Mouse (Mus musculus) stomach, postnatal 0 days (tissue): Measurements from ENCODE around the gene Tpsb2. TPM values are rescaled to one million over a fixed set of nuclear protein-coding genes. Genes with fewer than 3 reads are reported as not detected.

Source experiments
- ATAC-seq: fragments of 200-750 bp; cut with Nextera tagmentation; 2 replicates; pipeline ENCODE4 v1.8.0; 2017; ENCODE audit not compliant: low FRiP score, low TSS enrichment
- DNase-seq: peaks from one replicate; pipeline ENCODE4 v3.0.0-alpha.2; 2016; ENCODE audit warnings: low spot score
- H3K27ac ChIP-seq: fragments of 300-500 bp; sonication (generic); replicated peaks from 2 replicates; pipeline ENCODE4 v1.5.1; 2014; ENCODE audit warnings: mild to moderate bottlenecking, control low read depth
- H3K27me3 ChIP-seq: fragments of 300-500 bp; sonication (generic); 2 replicates; pipeline ENCODE4 v1.6.1; 2014; ENCODE audit warnings: low read length; ENCODE audit not compliant: control insufficient read depth, insufficient read depth
- H3K36me3 ChIP-seq: fragments of 300-500 bp; sonication (generic); 2 replicates; pipeline ENCODE4 v1.6.1; 2014; ENCODE audit warnings: low read length, mixed read lengths; ENCODE audit not compliant: control insufficient read depth, insufficient read depth
- H3K4me1 ChIP-seq: fragments of 300-500 bp; sonication (generic); replicated peaks from 2 replicates; pipeline ENCODE4 v1.6.1; 2014; ENCODE audit warnings: antibody characterized with exemption; ENCODE audit not compliant: control insufficient read depth, insufficient read depth
- H3K4me2 ChIP-seq: fragments of 300-500 bp; sonication (generic); replicated peaks from 2 replicates; pipeline ENCODE4 v1.6.1; 2014; ENCODE audit warnings: low read depth, mild to moderate bottlenecking, control low read depth, moderate library complexity
- H3K4me3 ChIP-seq: fragments of 300-500 bp; sonication (generic); 2 replicates; pipeline ENCODE4 v1.5.1; 2014; ENCODE audit warnings: low read depth, low read length, control low read depth
- H3K9ac ChIP-seq: fragments of 300-500 bp; sonication (generic); 2 replicates; pipeline ENCODE4 v1.6.1; 2014; ENCODE audit warnings: mild to moderate bottlenecking, low read length, control low read depth, mixed read lengths
- H3K9me3 ChIP-seq: fragments of 300-500 bp; sonication (generic); 2 replicates; pipeline ENCODE4 v1.6.1; 2016; ENCODE audit warnings: low read length; ENCODE audit not compliant: control insufficient read depth
- CTCF ChIP-seq: IDR thresholded peaks from 2 replicates; pipeline ENCODE4 v1.5.1; 2016; ENCODE audit warnings: antibody characterized with exemption, low read depth, mild to moderate bottlenecking, moderate library complexity
- EP300 ChIP-seq: optimal IDR thresholded peaks from 2 replicates; pipeline ENCODE3; 2016; ENCODE audit warnings: antibody characterized with exemption
- WGBS: fragments of 180-500 bp; shearing (Covaris S2); extraction: QIAGEN DNeasy Blood & Tissue Kit; methylation state at CpG from one replicate; pipeline ENCODE4 v1.1.7; 2014; 5-methylcytosine and 5-hydroxymethylcytosine counted together
- polyA plus RNA-seq: library from polyadenylated mRNA; unstranded; fragments of >200 nt; fragmentation: Nextera tagmentation; extraction: Ambion mirVana; gene quantifications from 2 replicates; pipeline ENCODE4 v1.2.1, GENCODE M21; 2015

The Tpsb2 gene
- polyA plus RNA-seq, 1 experiment from 2014 or later = 18.1 TPM

DNA sequence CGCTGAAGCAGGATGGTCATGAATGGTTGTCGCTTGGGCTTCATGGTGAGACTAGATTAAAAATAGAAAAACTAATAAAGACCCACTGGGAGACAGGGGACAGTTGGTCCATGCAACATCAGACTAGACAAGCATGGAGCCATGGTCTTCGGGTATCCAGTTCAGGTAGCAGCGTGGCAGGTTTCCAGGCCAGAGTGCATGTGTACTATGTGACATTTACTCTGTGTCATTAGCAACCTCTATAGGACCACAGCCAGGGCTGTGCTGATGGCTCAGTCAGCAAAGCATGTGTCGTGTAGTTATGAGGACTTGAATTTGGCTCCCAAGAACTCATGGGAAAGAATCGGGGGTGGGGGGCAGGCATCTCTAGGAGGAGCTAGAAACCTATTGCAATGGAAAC, 26.1 kb upstream of the Tpsb2 start:
- no peak overlapping the region for H3K4me2 ChIP-seq
- WGBS = 85% methylated on average over 6 of the region's 6 CpGs
- H3K4me1 ChIP-seq = no peaks in the 10 kb centered on the region
- TF ChIP-seq EP300 (no peak), CTCF (no peak)
- no peaks in the 10 kb centered on the region for H3K27me3 ChIP-seq
- H3K9ac ChIP-seq = no peak overlapping the region
- no peak overlapping the region for H3K27ac ChIP-seq
- DNase-seq (no peak), ATAC-seq (no peak)
- H3K4me3 ChIP-seq = no peak overlapping the region
- no peaks in the 10 kb centered on the region for H3K9me3 ChIP-seq
- no peaks in the 10 kb centered on the region for H3K36me3 ChIP-seq

GRCm38 (mm10) chr17:25341490-25341889, 24.6 kb upstream of the Tpsb2 start:
- no peaks in the 10 kb centered on the region for H3K27me3 ChIP-seq
- DNase-seq (no peak), ATAC-seq (no peak)
- TF ChIP-seq CTCF (no peak), EP300 (no peak)
- no peaks in the 10 kb centered on the region for H3K36me3 ChIP-seq
- no peak overlapping the region for H3K27ac ChIP-seq
- no peaks in the 10 kb centered on the region for H3K9me3 ChIP-seq
- no peak overlapping the region for H3K4me3 ChIP-seq
- H3K9ac ChIP-seq = no peak overlapping the region
- no peak overlapping the region for H3K4me2 ChIP-seq
- WGBS = 39% methylated on average over 3 of the region's 3 CpGs
- no peaks in the 10 kb centered on the region for H3K4me1 ChIP-seq

DNA sequence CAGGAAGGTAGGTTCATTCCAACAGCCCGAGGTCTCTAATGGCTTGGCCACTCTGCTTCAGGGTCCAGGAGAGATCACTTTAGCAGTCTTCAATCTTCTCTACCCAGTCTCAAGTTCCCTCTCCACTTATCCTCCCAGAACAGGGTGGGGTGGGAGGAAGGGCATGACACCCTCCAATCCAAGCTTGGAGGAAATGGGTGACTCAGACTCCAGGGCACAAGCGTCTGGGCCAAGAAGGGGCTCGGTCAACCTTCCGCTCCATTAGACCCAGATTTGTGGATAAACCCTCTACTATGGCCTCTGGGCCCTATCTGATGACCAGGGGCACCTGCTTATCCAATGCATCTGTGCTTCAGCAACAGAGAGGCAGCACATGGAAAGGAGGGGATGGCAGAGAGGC, 20.6 kb upstream of the Tpsb2 start, which contains the start of gene Tpsab1:
Gene Tpsab1, minus strand, starts transcription at position 101 of the 400 bp plus-strand sequence.
- DNase-seq = no peak
- H3K9me3 ChIP-seq = no peaks in the 10 kb centered on the region
- WGBS = 73% methylated on average over 4 of the region's 4 CpGs
- no peak within 1 kb of the TSS for H3K4me2 ChIP-seq
- H3K4me1 ChIP-seq = no peaks in the 10 kb centered on the region
- no peak for ATAC-seq
- H3K4me3 ChIP-seq = no peak within 1 kb of the TSS
- H3K27ac ChIP-seq = no peak within 1 kb of the TSS
- no peaks in the 10 kb centered on the region for H3K27me3 ChIP-seq
- H3K9ac ChIP-seq = no peak within 1 kb of the TSS
- no peaks in the 10 kb centered on the region for H3K36me3 ChIP-seq
- TF ChIP-seq CTCF (no peak), EP300 (no peak)

DNA sequence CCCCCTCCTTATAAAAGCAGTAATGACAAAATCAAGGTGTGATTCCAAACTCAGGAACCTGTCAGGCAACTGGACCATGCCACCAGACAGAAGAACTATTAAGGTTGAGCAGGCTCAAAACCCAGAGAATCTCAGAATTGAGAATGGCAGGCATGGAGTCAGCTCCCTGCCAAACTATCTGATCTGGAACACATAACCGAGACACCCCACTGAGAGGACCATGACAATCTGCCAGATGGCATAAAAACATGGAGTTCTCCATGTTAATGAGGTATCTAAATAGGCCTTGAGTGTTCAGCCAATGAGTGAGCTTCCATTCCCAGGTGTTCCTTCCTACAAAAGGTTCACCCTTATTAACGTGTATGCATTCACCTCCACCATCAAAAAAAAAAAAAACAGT, 4.8 kb upstream of the Tpsb2 start:
- DNase-seq = no peak
- TF ChIP-seq EP300 (no peak), CTCF (no peak)
- ATAC-seq = no peak
- Histone ChIP-seq H3K9me3 (no peaks in the 10 kb centered on the region), H3K9ac (no peak overlapping the region), H3K4me1 (no peaks in the 10 kb centered on the region), H3K4me2 (no peak overlapping the region), H3K27me3 (no peaks in the 10 kb centered on the region), H3K36me3 (no peaks in the 10 kb centered on the region), H3K27ac (no peak overlapping the region), H3K4me3 (no peak overlapping the region)
- 75% methylated on average over 2 of the region's 2 CpGs for WGBS

GRCm38 (mm10) chr17:25363726-25364125, 2.4 kb upstream of the Tpsb2 start:
- peak; percentile 67 for DNase-seq
- H3K27me3 ChIP-seq = no peaks in the 10 kb centered on the region
- 0% methylated on average over 1 of the region's 1 CpGs for WGBS
- no peak overlapping the region for H3K9ac ChIP-seq
- H3K4me3 ChIP-seq = no peak overlapping the region
- no peak overlapping the region for H3K27ac ChIP-seq
- no peak overlapping the region for H3K4me2 ChIP-seq
- no peaks in the 10 kb centered on the region for H3K36me3 ChIP-seq
- H3K4me1 ChIP-seq = no peaks in the 10 kb centered on the region
- H3K9me3 ChIP-seq = no peaks in the 10 kb centered on the region
- ATAC-seq = no peak
- peak; percentile 86 for TF ChIP-seq CTCF
- no peak for TF ChIP-seq EP300

DNA sequence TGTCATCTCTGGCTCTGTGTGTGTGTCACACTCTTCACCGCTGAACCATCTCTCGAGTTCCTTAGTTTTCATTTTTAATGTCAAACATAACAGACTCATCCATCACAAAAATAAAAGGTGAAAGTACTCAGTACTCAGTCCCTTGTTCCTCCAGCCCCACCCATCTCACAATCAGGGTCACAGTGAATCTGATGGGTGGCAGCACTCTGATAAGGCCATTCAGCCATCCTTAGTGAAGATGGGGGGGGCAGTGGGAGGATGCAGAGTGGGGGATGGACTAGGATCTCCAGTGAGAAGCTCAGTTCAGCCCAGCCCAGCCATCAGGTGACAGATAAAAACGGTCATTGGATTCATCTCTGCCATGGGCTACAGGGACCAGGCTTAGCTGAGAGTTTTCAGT, 2.9 kb downstream of the Tpsb2 start, which contains the start of gene Tpsg1:
Gene Tpsg1, plus strand, starts transcription at position 301 of the 400 bp plus-strand sequence.
- 67% methylated on average over 3 of the region's 3 CpGs for WGBS
- Histone ChIP-seq H3K9me3 (no peaks in the 10 kb centered on the region), H3K36me3 (no peaks in the 10 kb centered on the region), H3K27ac (no peak within 1 kb of the TSS), H3K27me3 (no peaks in the 10 kb centered on the region), H3K4me2 (no peak within 1 kb of the TSS), H3K4me3 (no peak within 1 kb of the TSS), H3K4me1 (no peaks in the 10 kb centered on the region), H3K9ac (no peak within 1 kb of the TSS)
- ATAC-seq = no peak
- DNase-seq = no peak
- no peak for TF ChIP-seq CTCF
